Mouse (Mus musculus) forebrain, embryonic 11.5 days (tissue): ENCODE measurements around the gene Cenpv. TPM values are rescaled to one million over a fixed set of nuclear protein-coding genes. Genes with fewer than 3 reads are reported as not detected.

Experiments used
- ATAC-seq: fragments of 200-750 bp; cut with Nextera tagmentation; replicated peaks from 2 replicates; pipeline ENCODE4 v1.8.0; 2017; ENCODE audit warnings: moderate TSS enrichment; ENCODE audit not compliant: low FRiP score
- DNase-seq: peaks from one replicate; pipeline ENCODE4 v3.0.0-alpha.2; 2017; ENCODE audit warnings: low spot score
- H3K27ac ChIP-seq: fragments of 300-500 bp; sonication (generic); 2 replicates; pipeline ENCODE4 v1.5.1; 2014; ENCODE audit warnings: low read depth, low read length
- H3K27me3 ChIP-seq: fragments of 300-500 bp; sonication (generic); 2 replicates; pipeline ENCODE4 v1.6.1; 2014; ENCODE audit warnings: mild to moderate bottlenecking, low read length, mixed read lengths; ENCODE audit not compliant: control insufficient read depth, insufficient read depth
- H3K36me3 ChIP-seq: fragments of 300-500 bp; sonication (generic); 2 replicates; pipeline ENCODE4 v1.6.1; 2014; ENCODE audit warnings: mild to moderate bottlenecking, low read length, moderate library complexity, mixed read lengths; ENCODE audit not compliant: control insufficient read depth, insufficient read depth
- H3K4me1 ChIP-seq: fragments of 300-500 bp; sonication (generic); replicated peaks from 2 replicates; pipeline ENCODE4 v1.6.1; 2014; ENCODE audit warnings: low read length, mixed read lengths; ENCODE audit not compliant: control insufficient read depth, insufficient read depth
- H3K4me2 ChIP-seq: fragments of 300-500 bp; sonication (generic); 2 replicates; pipeline ENCODE4 v1.6.1; 2014; ENCODE audit warnings: low read depth, mild to moderate bottlenecking, low read length, moderate library complexity, mixed read lengths; ENCODE audit not compliant: severe bottlenecking
- H3K4me3 ChIP-seq: fragments of 300-500 bp; sonication (generic); 2 replicates; pipeline ENCODE4 v1.5.1; 2014; ENCODE audit warnings: low read depth, low read length
- H3K9ac ChIP-seq: fragments of 300-500 bp; sonication (generic); 2 replicates; pipeline ENCODE4 v1.6.1; 2014; ENCODE audit warnings: low read length
- H3K9me3 ChIP-seq: fragments of 300-500 bp; sonication (generic); 2 replicates; pipeline ENCODE4 v1.6.1; 2016; ENCODE audit warnings: low read length, mixed read lengths; ENCODE audit not compliant: control insufficient read depth
- WGBS: fragments of 180-500 bp; shearing (Covaris S2); extraction: QIAGEN DNeasy Blood & Tissue Kit; methylation state at CpG from one replicate; pipeline ENCODE4 v1.1.7; 2014; 5-methylcytosine and 5-hydroxymethylcytosine counted together
- polyA plus RNA-seq: library from polyadenylated mRNA; unstranded; fragments of >200 nt; fragmentation: Nextera tagmentation; extraction: Ambion mirVana; gene quantifications from 2 replicates; pipeline ENCODE4 v1.2.1, GENCODE M21; 2014

Gene Cenpv
- polyA plus RNA-seq, 1 experiment from 2014 or later = 61.5 TPM

- peak overlapping the region; percentile 20 for H3K9ac ChIP-seq
Measured at GRCm38 (mm10) chr11:62494754-62495275, 44.2 kb downstream of the Cenpv start.

GRCm38 (mm10) chr11:62493701-62494100 is 45.4 kb downstream of the Cenpv start:
- peaks cover 7% of the 10 kb centered on the region for H3K4me1 ChIP-seq
- DNase-seq = no peak
- ATAC-seq = no peak
- no peak overlapping the region for H3K27ac ChIP-seq
- H3K9me3 ChIP-seq = no peaks in the 10 kb centered on the region
- no peak overlapping the region for H3K4me3 ChIP-seq
- no peak overlapping the region for H3K9ac ChIP-seq
- WGBS = 99% methylated on average over 6 of the region's 6 CpGs
- no peak overlapping the region for H3K4me2 ChIP-seq
- H3K36me3 ChIP-seq = no peaks in the 10 kb centered on the region
- H3K27me3 ChIP-seq = no peaks in the 10 kb centered on the region

More at GRCm38 (mm10) chr11:62494754-62495275, 44.2 kb downstream of the Cenpv start:
- Histone ChIP-seq H3K27ac (peak overlapping the region; percentile 43; the same call in 1 of the 2 replicates), H3K27me3 (no peaks in the 10 kb centered on the region), H3K9me3 (no peaks in the 10 kb centered on the region), H3K36me3 (no peaks in the 10 kb centered on the region), H3K4me2 (no peak overlapping the region), H3K4me1 (peaks cover 7% of the 10 kb centered on the region), H3K4me3 (no peak overlapping the region)
- DNase-seq = peak; percentile 57
- 2% methylated on average over 6 of the region's 6 CpGs for WGBS
- ATAC-seq = no peak

- Histone ChIP-seq H3K4me1 (no peaks in the 10 kb centered on the region), H3K9me3 (no peaks in the 10 kb centered on the region), H3K27ac (no peak overlapping the region), H3K27me3 (no peaks in the 10 kb centered on the region), H3K9ac (no peak overlapping the region), H3K4me2 (no peak overlapping the region), H3K36me3 (no peaks in the 10 kb centered on the region), H3K4me3 (no peak overlapping the region)
- DNase-seq (no peak), ATAC-seq (no peak)
- WGBS = 94% methylated on average over 10 of the region's 10 CpGs
Measured at GRCm38 (mm10) chr11:62487540-62488350, 51.3 kb downstream of the Cenpv start.

DNA sequence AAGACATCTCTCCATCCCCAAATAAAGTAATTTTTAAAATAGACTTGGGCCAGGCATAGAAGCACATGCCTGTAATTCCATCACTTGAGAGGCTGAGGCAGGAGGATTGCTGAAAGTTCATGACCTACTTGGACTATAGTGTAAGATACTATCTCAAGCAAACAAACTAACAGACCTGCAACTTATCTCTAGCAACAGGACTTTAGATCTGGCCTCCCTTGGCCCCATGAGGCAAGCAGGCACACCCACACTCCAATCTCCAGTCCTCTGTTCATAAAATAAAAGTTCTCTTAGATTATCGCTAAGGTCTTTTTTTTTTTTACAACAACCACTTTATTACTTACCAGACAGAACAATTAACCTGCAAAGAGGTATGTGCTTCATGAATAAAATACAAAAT is 52.1 kb downstream of the Cenpv start:
- no peak overlapping the region for H3K4me2 ChIP-seq
- no peaks in the 10 kb centered on the region for H3K4me1 ChIP-seq
- DNase-seq (no peak), ATAC-seq (no peak)
- WGBS = 97% methylated on average over 1 of the region's 1 CpGs
- no peaks in the 10 kb centered on the region for H3K36me3 ChIP-seq
- no peak overlapping the region for H3K27ac ChIP-seq
- H3K4me3 ChIP-seq = no peak overlapping the region
- no peaks in the 10 kb centered on the region for H3K27me3 ChIP-seq
- no peaks in the 10 kb centered on the region for H3K9me3 ChIP-seq
- no peak overlapping the region for H3K9ac ChIP-seq

DNA sequence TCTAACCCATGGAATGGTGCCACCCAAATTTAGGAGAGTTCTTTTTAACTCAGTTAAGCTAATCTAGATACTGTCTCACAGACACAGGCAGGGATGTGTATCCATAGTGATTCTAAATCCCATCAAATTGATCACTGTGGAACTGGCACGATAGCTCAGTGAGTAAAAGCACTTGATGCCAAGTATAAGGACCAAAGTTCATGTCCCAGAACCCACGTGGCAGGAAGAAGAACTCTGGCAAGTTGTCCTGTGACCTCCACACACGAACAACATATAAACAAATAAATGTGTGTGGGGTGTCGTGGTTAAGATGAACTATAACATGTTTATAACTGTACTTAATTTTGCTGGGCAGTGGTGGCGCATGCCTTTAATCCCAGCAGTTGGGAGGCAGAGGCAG is 59.5 kb downstream of the Cenpv start:
- no peaks in the 10 kb centered on the region for H3K9me3 ChIP-seq
- no peak overlapping the region for H3K9ac ChIP-seq
- H3K36me3 ChIP-seq = no peaks in the 10 kb centered on the region
- H3K4me1 ChIP-seq = no peaks in the 10 kb centered on the region
- WGBS = 92% methylated on average over 5 of the region's 5 CpGs
- H3K27me3 ChIP-seq = no peaks in the 10 kb centered on the region
- no peak for ATAC-seq
- no peak overlapping the region for H3K27ac ChIP-seq
- no peak overlapping the region for H3K4me3 ChIP-seq
- no peak for DNase-seq
- H3K4me2 ChIP-seq = no peak overlapping the region

GRCm38 (mm10) chr11:62478931-62479330 is 60.1 kb downstream of the Cenpv start:
- Histone ChIP-seq H3K27ac (no peak overlapping the region), H3K27me3 (no peaks in the 10 kb centered on the region), H3K36me3 (no peaks in the 10 kb centered on the region), H3K4me2 (no peak overlapping the region), H3K9me3 (no peaks in the 10 kb centered on the region), H3K4me3 (no peak overlapping the region), H3K9ac (no peak overlapping the region), H3K4me1 (no peaks in the 10 kb centered on the region)
- 77% methylated on average over 6 of the region's 6 CpGs for WGBS
- ATAC-seq (no peak), DNase-seq (no peak)

GRCm38 (mm10) chr11:62476156-62476555 is 62.9 kb downstream of the Cenpv start:
- ATAC-seq (no peak), DNase-seq (no peak)
- H3K27me3 ChIP-seq = no peaks in the 10 kb centered on the region
- 94% methylated on average over 4 of the region's 4 CpGs for WGBS
- no peak overlapping the region for H3K4me3 ChIP-seq
- H3K9me3 ChIP-seq = no peaks in the 10 kb centered on the region
- H3K9ac ChIP-seq = no peak overlapping the region
- H3K4me1 ChIP-seq = no peaks in the 10 kb centered on the region
- no peak overlapping the region for H3K27ac ChIP-seq
- H3K36me3 ChIP-seq = no peaks in the 10 kb centered on the region
- no peak overlapping the region for H3K4me2 ChIP-seq
